Mouse (Mus musculus): ENCODE data around the gene Kpna7. TPM values are rescaled to one million over a fixed set of nuclear protein-coding genes. Genes with fewer than 3 reads are reported as not detected.
"Not testable (repeated sequence)": the region's sequence is repeated elsewhere in the genome, so short reads cannot be mapped to it uniquely, and the experiment has no call there.

Kpna7 gene
- polyA plus RNA-seq, 2 experiments from 2014 or later: not detected

GRCm38 (mm10) chr5:145101451-145101850, 17.6 kb upstream of the Kpna7 start:
- not testable (repeated sequence) for ATAC-seq

- no peak for ATAC-seq
Observed at GRCm38 (mm10) chr5:145100960-145101359, 17.1 kb upstream of the Kpna7 start.

GRCm38 (mm10) chr5:145098340-145098821, 14.6 kb upstream of the Kpna7 start:
- no peak for ATAC-seq

GRCm38 (mm10) chr5:145096195-145096594, 12.4 kb upstream of the Kpna7 start:
- no peak for ATAC-seq

GRCm38 (mm10) chr5:145089878-145090277, 6.0 kb upstream of the Kpna7 start:
- ATAC-seq: no peak

GRCm38 (mm10) chr5:145088186-145088585, 4.4 kb upstream of the Kpna7 start:
- ATAC-seq: no peak

- ATAC-seq: no peak
Observed at GRCm38 (mm10) chr5:145084822-145085221, 992 bp upstream of the Kpna7 start.

GRCm38 (mm10) chr5:145083201-145083600, 629 bp downstream of the Kpna7 start:
- ATAC-seq: not testable (repeated sequence)

- ATAC-seq: no peak
Observed at GRCm38 (mm10) chr5:145081866-145082613, 1.8 kb downstream of the Kpna7 start.

GRCm38 (mm10) chr5:145075081-145075480, 8.7 kb downstream of the Kpna7 start:
- ATAC-seq: no peak

- no peak for ATAC-seq
Observed at GRCm38 (mm10) chr5:145071342-145071741, 12.5 kb downstream of the Kpna7 start.

- ATAC-seq: peak; percentile 37
Observed at GRCm38 (mm10) chr5:145069707-145070106, 14.1 kb downstream of the Kpna7 start.

GRCm38 (mm10) chr5:145068863-145069262, 15.0 kb downstream of the Kpna7 start:
- no peak for ATAC-seq

- no peak for ATAC-seq
Observed at GRCm38 (mm10) chr5:145064765-145065340, 19.0 kb downstream of the Kpna7 start.

- ATAC-seq: no peak
Observed at GRCm38 (mm10) chr5:145059524-145059923, 24.3 kb downstream of the Kpna7 start.

- ATAC-seq: no peak
Observed at GRCm38 (mm10) chr5:145058722-145059121, 25.1 kb downstream of the Kpna7 start.

- ATAC-seq: no peak
Observed at GRCm38 (mm10) chr5:145057907-145058306, 25.9 kb downstream of the Kpna7 start.

- not testable (repeated sequence) for ATAC-seq
Observed at GRCm38 (mm10) chr5:145054187-145054586, 29.6 kb downstream of the Kpna7 start.

GRCm38 (mm10) chr5:145042690-145043089, 41.1 kb downstream of the Kpna7 start, which contains the start of gene 1700018F24Rik:
1700018F24Rik (plus strand) TSS chr5:145042990.
- not testable (repeated sequence) for ATAC-seq

GRCm38 (mm10) chr5:145041628-145042027, 42.2 kb downstream of the Kpna7 start:
- ATAC-seq: no peak

GRCm38 (mm10) chr5:145032391-145032790, 51.4 kb downstream of the Kpna7 start, which contains the start of gene Gm4871:
Gm4871 (minus strand) TSS chr5:145032754.
- ATAC-seq: not testable (repeated sequence)

GRCm38 (mm10) chr5:145030476-145030875, 53.4 kb downstream of the Kpna7 start:
- not testable (repeated sequence) for ATAC-seq

GRCm38 (mm10) chr5:145020712-145021111, 63.1 kb downstream of the Kpna7 start:
- not testable (repeated sequence) for ATAC-seq

GRCm38 (mm10) chr5:145020254-145020653, 63.6 kb downstream of the Kpna7 start:
- not testable (repeated sequence) for ATAC-seq

Data from CD4-positive, CD25-positive, alpha-beta regulatory T cell, adult 4 months (primary cell).